Mouse (Mus musculus): ENCODE data around the gene Prf1.

- TF ChIP-seq CTCF (IDR thresholded peaks at IDR 0.05) (no peak), POLR2A (IDR thresholded peaks at IDR 0.05; ENCODE audit: insufficient read depth, low read depth, low read length) (no peak)
Observed at GRCm38 (mm10) chr10:61281115-61281514, 16.5 kb upstream of the Prf1 start.

Data from heart, adult 2 months (tissue).